Mouse (Mus musculus) layer of hippocampus, adult 8-10 months (tissue): ENCODE results near the gene Rftn1. TPM values are rescaled to one million over a fixed set of nuclear protein-coding genes. Genes with fewer than 3 reads are reported as not detected.
A peak's percentile ranks its signal among the peaks of the same experiment; 100 is the strongest.

ENCODE experiments used
- DNase-seq, 2 experiments: peaks; one replicate each; pipeline ENCODE4 v3.0.0; 2022; ENCODE audit warnings: low spot score in 2 of 2
- total RNA-seq, 4 experiments: library from RNA; stranded (reverse); gene quantifications; 2 replicates each; pipeline ENCODE4 v1.2.4; 2022

Rftn1 gene
- total RNA-seq, 4 experiments from 2014 or later = 14.8 to 18.7 (median 16.8) TPM

DNA sequence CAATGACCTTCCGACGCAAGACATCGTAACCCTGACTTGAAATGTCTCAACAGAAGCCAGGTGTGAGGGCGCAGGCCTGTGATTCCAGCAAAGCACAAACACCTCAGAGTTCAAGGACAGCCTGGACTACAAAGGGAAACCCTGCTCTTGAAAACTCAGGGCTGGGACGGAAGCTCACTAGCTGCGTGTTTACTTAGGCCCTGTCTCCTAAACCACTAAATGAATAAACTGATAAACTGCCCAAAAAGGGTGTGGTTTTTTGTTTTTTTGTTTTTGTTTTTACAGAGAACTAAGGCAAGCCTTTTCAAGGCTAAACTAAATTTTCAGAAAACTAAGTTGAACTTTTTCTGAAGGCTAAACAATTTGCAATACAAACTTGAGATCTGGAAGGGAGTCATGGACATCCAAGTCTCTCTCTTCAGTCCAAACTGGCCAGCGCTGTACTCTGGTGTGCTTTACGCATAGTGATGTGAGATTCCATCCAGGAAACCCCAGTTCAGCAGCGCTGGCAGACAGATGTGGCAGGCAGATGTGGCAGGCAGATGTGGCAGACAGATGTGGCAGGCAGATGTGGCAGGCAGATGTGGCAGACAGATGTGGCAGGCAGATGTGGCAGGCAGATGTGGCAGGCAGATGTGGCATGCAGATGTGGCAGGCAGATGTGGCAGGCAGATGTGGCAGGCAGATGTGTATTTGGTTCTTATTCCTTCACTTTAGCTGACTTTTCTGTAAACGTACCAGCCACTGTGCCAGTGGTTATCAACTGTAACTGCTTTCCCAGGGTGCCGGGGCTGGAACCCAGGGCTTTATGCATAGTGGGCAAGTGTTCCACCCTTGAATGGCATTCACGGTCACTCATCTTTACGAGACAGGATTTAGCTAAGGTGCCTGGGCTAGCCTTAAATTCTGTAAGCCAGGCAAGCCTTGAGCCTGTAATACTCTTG, 158.7 kb downstream of the Rftn1 start:
- DNase-seq = no peak

DNA sequence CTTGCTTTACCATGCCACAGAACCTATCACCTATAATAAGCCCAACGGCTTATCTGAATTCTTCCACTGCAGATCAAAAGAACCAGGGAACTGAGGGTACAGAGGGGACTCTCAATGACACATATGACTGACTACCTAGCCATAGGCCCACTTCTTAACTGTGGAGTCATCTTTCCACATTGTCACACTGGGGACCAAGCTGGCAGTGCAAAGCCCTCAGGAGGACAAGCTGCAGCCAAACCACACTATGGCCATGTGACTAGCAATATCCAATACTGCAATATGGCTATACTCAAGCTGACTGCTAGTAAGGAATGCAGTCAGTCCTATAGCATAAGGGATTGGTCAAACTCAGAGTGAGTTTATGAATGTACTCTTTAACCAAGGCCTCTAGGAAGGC, 164.8 kb downstream of the Rftn1 start:
- no peak for DNase-seq

DNA sequence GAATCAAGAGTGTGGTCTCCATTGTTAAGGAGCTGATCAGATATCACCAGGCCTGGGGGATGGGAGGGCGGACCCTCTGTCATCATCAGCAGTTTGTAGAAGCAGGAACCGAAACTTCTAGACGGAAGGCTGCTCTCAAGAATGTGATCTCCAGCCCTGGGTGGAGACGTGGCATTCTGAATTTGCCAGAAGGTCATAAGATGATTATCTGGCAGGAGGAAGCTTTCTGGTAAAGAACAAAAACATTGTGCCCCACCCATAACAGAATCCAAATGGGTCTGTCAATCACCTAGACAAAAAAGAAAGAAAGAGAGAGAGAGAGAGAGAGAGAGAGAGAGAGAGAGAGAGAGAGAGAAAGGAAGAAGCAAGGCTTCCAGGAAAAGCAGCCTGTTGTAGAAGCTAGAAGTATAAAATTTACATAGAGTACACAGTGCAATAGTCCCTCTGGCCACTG, 165.3 kb downstream of the Rftn1 start:
- no peak for DNase-seq

DNA sequence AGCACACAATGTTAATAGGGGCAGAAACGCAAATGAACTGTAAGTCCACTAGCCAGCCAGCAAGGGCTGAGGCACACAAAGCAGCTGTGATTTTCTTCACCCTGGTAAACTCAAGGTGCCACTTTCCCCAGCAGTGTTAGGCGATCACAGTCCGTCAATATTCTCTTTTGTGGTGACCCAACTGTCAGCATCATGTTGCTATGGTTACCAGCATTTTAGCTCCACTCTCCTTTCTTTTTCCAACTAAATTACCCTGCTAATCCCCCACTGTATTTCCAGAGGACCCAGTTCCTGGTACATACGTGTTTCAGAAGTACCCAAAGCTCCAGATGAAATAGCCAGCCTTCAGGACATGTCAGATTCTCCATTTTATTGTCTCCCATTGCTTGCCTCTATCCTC, 169.1 kb downstream of the Rftn1 start:
- no peak for DNase-seq

DNA sequence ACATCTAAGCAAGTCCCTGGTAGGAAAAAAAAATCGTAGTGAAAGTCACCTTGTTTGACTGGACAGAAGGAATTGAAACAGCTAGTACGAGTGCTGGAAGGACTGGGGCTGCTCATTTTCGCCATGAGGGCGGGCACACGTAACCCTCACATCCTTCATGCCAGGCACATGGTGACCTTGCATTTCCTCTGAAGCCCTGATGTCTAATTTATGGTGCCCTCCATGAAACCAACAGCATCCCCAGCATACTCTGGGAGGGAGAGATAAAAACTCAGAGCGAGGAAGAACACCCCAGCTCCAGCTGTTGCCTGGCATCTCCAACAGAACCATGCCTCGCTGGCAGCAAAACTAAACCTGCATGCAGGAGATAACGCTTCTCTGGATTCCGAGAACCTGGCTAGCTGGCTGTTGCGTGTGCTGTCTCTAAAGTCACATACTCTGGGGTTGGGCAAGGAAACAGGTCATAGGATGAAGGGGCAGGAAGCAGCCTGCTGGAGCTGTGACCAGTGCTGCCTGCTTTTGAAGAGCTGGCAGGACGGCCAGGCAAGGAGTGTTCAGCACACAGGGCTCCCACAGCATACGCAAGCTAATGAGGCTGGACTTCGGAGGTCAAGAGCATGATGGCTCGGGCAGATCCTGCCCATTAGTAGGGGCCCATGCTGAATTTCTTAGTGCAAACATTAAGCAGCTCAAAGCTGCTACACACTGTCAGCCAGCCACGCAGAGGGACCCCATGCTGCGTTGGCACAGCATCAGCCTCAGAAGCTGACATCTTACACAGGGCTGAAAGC, 170.1 kb downstream of the Rftn1 start:
- peak in 1 of 2 experiments; percentile 22 for DNase-seq

DNA sequence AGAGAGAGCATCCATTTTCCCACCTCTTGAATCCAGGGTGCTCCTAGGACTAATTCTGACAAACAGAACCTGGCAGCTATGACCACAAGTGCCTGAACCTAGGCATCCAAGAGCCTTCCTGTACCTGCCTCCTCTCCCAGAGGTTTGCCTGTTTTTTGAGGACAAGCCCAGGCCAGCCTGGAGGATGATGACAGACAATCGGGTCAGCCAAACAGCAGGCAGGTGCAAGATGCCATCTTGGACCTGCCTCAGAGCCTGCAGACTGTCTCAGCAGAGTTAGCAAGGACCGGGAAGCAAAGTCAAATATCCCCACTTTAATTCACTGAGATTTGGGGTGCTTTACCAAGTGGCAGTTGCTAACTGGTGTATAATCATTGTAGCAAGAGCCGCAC, 170.7 kb downstream of the Rftn1 start:
- DNase-seq = no peak

DNA sequence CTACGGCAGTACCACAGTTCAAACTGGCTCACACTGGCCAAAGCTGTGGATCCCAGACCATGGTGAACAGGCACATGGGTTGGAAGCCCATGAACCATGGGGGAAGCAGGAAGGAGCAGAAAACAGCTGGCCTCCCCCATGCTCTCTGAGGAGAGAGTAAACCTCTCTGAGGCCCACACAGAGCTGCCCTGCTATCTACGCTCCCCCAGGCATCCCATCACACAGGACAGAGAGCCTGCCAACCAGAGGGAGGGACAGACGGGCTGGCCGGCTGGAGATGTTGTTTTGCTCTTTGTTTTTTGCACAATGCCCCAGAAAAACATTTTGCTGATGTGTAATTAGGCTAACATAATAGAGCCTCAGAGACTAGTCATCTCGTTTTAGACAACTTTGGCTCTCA, 171.4 kb downstream of the Rftn1 start:
- DNase-seq = peak; percentile 55

DNA sequence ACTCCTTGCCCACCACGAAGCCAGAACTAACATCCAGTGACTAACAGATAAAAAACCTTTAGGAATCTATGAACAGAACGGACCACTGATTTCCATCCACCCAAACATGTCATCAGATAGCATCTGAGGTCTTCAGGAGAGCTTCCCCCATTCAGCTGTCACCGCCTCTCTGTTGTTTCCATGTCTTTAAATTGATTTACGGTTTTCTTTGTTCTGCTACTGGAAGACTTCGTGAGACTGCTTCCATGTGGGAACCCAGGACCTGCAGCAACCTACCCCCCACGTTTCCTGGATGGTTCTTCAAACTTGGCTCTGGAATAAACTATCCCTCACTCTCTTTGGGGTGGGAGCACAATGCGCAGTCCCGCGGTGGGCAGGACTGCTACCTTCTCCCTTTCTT, 175.8 kb downstream of the Rftn1 start:
- no peak for DNase-seq

DNA sequence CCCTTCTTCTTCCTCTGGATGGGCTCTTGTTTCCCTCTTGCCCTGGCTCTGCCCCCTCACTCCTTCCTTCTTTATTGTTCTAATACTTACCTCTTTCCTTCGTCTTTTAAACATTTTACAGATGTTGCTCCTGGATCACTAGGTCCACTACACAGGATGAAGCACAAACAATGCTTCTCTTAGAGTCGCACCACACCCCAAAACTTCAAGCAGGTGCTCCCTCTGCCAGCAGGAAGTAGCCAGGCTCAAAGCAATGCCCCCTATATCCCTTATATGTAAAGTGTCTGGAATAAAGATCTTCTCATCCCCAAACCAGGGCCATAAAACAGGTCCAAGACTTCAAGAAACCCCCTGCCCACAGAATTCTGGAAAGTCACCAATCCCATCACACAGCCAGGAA, 176.6 kb downstream of the Rftn1 start:
- no peak for DNase-seq

DNA sequence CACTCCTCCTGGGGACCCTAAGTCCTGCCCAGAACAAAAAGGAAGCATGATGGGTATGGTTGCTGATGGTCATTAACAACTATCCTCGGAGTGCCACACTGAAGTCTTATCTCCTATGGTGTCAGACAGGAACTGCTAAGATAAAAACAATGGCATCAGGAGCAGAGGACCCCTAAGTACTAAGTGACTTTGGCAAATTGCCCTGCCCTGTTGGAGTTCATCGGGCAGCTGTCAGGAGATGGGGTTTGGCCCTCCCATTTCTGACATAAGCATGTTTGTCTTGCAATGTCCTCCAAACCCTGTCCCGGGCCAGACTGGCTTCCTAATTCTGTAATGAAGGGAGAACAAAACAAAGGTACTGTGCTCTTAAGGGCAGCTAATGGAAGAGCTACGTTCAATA, 180.4 kb downstream of the Rftn1 start:
- no peak for DNase-seq

DNA sequence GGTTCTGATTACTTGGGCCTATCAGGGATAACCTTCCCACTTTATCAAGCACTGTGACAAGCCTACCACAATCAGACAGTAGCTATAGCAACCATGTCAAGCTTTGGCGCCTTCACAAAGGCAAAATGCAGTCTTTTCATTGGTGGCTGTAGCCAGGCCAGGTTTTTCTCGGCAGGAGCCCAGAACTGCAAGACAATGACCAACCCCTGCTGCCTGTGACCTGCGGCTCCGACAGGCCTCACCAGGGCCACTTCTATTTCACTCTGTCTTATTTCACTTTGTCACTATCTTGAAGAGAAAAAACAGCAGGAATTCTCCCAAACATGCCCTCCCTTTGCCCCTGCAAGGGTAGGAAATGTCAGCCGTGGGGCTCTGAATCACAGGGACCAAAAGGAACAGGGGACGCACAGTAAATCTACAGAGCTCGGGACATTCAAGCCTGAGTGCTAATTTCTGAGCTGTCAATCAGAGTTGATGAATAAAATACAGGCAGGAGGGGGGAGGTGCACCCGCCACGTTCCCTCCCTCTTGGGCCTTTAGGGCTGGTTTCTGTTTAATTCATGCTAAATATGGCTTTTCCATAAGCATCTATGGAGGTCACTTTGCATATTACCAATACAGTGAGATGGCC, 183.6 kb downstream of the Rftn1 start:
- DNase-seq = peak; percentile 37 to 47

DNA sequence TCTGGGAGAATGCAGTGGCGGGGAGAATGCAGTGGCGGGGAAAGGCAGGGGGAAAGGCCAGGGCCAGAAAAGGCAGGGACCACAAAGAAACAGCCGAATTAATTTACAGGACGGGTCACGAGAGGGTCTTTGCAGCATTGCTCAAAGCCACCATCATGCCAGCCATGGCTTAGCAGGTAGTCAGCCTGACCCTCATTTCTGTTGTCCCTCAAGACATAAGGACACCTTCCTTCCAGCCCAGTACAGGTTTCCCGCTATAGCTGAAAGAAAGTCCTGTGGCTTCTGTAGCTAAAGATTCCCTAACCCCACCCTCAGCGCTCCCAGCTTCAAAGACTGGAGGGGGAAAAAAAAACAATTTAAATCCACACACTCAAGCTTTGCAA, 184.1 kb downstream of the Rftn1 start:
- no peak for DNase-seq

DNA sequence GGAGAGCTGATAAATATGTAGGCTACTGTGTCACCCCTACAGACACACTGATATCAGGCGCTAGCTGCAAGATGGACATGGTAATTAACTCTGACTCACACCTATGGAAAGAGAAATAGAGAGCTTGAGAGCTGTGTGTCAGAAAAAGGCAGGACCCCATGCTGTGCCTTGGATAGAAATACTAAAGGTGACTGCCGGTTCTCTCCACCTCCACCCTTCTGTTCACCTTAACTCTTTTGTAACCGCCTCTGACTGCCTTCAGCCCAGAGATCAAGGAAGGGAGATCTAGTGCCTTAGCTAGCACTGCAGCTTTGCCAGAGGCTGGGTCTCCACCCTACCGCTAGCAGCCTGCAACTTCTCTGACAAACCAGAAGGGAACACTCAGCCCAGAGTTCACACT, 187.3 kb downstream of the Rftn1 start:
- no peak for DNase-seq

DNA sequence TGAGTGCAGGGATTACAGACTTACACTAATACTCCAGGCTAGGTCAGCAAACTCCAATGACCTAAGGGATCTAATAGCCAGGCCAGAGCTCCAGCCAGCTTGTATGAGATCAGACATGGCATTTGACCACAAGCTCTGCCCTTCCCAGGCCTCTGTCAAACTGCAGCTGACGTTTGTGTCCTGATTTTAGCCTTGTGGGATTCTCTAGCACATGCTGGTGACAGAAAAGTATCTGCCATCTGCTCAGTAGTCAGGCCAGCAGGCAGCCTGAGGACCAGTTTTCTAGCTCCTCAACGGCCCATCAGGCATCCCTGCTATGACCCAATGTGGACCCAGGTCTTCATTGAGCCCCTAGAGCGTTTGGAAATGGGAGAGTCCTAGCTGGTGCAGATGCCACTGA, 188.3 kb downstream of the Rftn1 start:
- DNase-seq = no peak

DNA sequence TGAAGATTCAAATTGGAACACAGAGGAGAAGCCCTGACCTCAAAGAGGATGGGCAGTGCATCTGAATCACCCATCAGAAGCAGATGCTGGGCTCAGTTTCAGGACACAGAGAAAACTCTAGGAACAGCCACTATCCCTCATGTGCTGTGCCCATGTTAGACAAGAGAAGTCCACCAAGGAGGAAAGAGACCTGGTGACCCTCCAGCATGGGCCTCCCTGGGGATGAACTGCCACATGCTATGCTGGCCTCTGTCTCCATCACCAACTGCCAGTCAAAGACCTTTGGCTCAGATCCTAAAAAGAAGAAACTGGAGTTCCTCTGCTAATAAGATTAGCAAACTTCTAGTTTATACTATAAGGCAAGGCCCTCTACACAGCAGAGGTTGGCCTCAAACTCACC, 188.7 kb downstream of the Rftn1 start:
- DNase-seq = no peak

DNA sequence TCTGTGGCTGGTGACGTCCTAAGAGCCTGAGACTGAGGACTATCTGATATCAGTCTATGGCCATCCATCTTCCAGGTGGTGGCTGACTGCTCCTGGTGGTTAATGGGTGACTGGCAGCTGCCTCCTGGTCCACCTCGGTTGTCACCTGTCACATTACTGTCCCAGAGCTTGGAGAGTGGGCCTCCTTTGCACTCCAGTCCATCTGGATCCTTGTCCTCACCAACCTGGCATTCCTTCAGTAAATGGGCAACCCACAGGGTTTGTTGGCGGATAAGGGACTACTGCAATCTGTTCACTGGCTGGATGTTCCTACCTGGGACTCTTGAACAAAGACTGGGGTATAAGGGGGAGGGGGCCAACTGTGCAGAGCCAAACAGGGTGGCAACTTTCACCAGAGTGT, 189.9 kb downstream of the Rftn1 start:
- no peak for DNase-seq

DNA sequence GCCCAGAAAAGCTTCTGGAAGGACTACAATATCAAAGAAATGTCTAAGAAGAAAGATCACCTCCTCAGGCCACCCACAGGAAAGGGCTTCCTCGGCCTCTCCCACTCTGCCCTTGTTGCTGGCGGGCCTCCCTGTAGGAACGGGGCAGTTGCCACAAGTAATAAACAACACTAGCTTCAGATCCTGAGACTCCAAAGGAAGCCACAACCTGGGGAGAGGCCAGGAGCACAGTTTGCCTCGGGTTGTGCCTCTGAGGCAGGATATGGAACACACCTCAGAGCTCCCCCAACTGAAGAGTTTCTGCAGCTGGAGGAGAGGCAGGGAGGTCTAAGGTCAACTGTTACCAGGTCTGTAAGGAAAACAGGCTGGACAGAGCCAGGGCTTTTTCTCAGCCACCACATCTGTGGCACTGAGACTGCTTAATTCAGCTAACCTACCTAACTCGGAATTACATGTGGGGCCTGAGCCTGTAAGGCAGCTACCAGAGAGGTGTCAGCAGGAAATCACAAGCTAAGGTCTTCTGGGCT, 193.8 kb downstream of the Rftn1 start:
- DNase-seq = no peak

DNA sequence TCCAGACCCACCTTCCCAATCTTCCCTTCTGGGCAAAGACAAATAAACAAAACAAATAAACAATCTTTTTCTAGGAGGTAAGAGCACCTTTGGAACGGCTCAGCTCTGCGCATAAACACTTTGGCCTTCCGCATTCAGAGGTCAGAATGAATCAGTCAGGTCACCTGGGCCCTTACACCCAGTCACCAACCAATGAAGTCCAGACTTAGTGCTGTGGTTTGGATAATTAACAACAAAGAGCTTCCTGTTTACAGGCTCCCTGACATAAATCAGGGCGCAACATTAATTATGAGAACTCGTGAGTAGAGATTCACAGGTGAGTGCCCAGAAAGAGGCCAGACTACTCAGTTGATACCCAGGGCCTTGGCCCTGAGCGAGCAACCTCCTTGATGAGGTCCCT, 194.4 kb downstream of the Rftn1 start:
- DNase-seq = no peak

DNA sequence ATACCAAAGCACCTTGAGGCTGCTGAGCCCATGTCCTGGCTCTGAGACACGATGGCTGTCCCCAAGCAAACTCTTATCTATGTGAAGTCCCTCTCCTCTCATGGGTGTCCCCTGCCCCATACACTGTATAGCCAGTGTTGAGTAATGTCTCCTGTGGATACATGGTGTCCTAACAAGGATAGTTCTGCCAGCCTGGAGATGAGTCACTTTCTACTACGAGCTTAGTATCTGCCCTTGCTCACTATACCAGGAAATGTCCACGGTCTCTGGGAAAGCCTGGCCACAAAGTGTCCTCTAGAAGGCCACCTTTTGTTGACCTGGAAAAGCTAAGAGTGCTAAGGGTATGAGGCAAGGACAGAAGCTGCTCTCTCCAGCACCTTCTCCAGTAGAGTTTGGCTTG, 195.2 kb downstream of the Rftn1 start:
- DNase-seq = no peak

DNA sequence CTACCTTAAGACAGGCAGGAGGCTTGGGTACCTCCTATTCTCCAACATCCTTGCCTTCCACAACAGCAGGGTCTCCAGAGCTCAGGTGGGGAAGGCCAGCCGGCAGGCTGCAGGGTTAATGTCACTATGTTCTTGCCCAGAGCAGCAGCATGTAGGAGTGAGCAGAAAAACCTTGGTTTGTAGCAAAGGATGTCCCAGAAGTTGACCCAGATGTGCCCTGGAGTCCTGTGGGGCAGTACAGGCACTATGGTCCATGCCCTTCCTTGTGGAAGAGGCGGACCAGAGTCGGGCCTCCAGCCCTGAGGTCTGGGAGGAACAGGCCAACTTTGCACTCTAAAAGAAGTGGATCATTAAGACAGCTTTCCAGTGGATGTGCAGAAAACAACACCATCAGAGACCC, 196.8 kb downstream of the Rftn1 start:
- no peak for DNase-seq

DNA sequence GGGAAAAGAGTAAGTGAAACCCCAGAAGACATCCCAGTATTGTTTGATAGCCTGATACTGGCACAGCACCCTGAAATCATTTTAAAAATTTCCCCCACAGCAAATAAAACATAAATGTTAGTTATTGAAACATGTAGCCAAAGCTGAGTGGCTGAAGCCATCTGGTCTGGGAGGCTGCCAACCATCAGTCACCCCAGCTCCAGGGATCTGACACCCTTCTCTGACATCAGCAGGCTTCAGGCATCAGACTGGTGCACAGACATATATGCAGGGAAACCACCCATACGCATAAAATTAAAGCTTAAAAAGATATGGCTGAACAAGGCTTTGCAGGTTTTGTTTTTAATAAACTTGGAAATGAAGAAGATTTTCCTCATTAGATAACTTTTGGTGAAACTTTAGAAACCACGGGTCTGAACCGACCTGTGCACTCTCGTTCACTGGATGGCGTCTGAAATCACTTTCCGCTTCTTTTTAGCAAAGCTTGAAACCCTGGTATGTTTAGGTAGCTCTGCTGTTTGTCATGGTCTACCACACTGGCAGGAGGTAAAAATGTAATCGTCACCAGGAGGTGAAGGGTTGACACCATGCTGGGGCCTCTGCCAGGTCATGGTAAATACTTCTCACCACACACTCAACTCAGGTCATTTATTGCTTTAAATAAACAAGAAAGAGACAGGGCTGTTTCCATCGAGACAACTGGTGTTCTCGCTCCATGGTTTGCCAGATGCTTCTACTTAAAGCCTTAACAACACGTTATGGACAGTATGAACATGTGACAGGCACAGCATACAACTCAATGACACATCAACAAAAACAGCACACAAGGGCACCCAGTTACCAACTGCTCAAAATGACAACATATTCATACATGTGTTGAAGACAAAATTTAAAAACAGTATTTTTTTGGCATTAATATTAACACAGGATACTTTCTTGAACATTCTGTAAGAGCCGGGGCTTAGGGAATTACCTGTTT, 197.6 kb downstream of the Rftn1 start:
- DNase-seq = peak; percentile 39 to 45
